Mouse (Mus musculus) ES-Bruce4 (cell line): ENCODE results near the gene Cspg4.

ENCODE experiments used
- CTCF ChIP-seq: IDR thresholded peaks from one replicate; pipeline ENCODE4 v1.8.1; 2011; ENCODE audit warnings: low read depth, low read length
- POLR2A ChIP-seq: IDR thresholded peaks from one replicate; pipeline ENCODE4 v1.8.1; 2011; ENCODE audit warnings: low read length; ENCODE audit not compliant: insufficient read depth

DNA sequence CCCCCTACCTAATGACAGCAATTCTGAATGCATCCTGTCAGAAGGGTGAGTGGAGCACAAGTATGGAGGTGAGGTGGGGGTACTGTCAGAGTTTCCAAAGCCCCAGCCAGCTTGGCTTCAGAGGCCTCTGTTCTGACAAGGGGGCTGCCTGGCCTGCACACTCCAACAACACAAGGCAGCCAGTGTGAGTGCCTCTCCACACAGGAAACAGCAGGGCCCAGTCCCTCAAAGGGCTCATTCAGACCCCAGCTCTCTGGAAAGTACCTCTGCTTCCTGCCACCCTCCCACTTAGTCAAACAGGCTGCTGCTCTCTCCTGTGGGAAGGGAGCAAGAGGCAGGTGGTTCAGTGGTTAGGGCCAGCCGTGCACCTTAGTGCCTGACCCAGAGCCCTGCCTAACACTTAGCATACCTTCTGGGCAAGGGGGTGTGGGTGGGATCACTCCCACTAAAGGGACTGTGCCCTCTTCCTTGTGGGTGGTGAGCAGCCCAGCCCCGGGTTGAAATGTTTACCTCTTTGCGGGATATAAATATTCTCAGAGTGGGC is 16.8 kb downstream of the Cspg4 start:
- TF ChIP-seq CTCF (no peak), POLR2A (no peak)
